Mouse (Mus musculus): ENCODE data around the gene Slc17a8.

- TF ChIP-seq GATA1 (IDR thresholded peaks at IDR 0.05; ENCODE audit: borderline replicate concordance, low read length) = no peak
- no peak for TF ChIP-seq FLI1 (IDR thresholded peaks at IDR 0.05; ENCODE audit: low read length)
Measured at GRCm38 (mm10) chr10:89531194-89531634, 89.8 kb downstream of the Slc17a8 start.
